Mouse (Mus musculus) ES-E14 (cell line): Measurements from ENCODE around the gene Atg2b. TPM values are rescaled to one million over a fixed set of nuclear protein-coding genes. Genes with fewer than 3 reads are reported as not detected.

ENCODE experiments used
- DNase-seq: peaks from one replicate; pipeline ENCODE4 v3.0.0-alpha.2; 2013; ENCODE audit warnings: low read depth, low spot score
- H3K27ac ChIP-seq: 2 replicates; pipeline ENCODE4 v1.5.1; 2012; ENCODE audit warnings: low read depth, mild to moderate bottlenecking, low read length, moderate library complexity, mixed read lengths; ENCODE audit not compliant: poor library complexity, insufficient read depth, severe bottlenecking
- H3K36me3 ChIP-seq: 2 replicates; pipeline ENCODE4 v1.6.1; 2012; ENCODE audit warnings: mild to moderate bottlenecking, low read length, moderate library complexity, mixed read lengths; ENCODE audit not compliant: control insufficient read depth, poor library complexity, insufficient read depth, severe bottlenecking
- H3K4me1 ChIP-seq, 2 experiments: fragments of 150-350 bp in 1 of 2; sonication (generic) in 1 of 2; 2 replicates each; pipeline ENCODE4 v1.6.1; 2012; ENCODE audit warnings: low read length in 2 of 2, mild to moderate bottlenecking in 1 of 2, mixed read lengths in 1 of 2; ENCODE audit not compliant: control insufficient read depth in 2 of 2, insufficient read depth in 2 of 2, poor library complexity in 1 of 2
- H3K4me3 ChIP-seq, 2 experiments: fragments of 150-350 bp in 1 of 2; sonication (generic) in 1 of 2; 2 replicates each; pipeline ENCODE4 v1.5.1; 2012; ENCODE audit warnings: low read length in 2 of 2, low read depth in 1 of 2, mild to moderate bottlenecking in 1 of 2, mixed read lengths in 1 of 2; ENCODE audit not compliant: insufficient read depth in 1 of 2, poor library complexity in 1 of 2, severe bottlenecking in 1 of 2
- H3K9ac ChIP-seq: 2 replicates; pipeline ENCODE4 v1.6.1; 2012; ENCODE audit warnings: low read depth, mild to moderate bottlenecking, low read length, mixed read lengths; ENCODE audit not compliant: poor library complexity, insufficient read depth, severe bottlenecking
- H3K9me3 ChIP-seq: fragments of 150-350 bp; sonication (generic); 2 replicates; pipeline ENCODE4 v1.6.1; 2012; ENCODE audit warnings: low read depth, mild to moderate bottlenecking, low read length; ENCODE audit not compliant: control insufficient read depth, insufficient read depth
- CHD2 ChIP-seq: IDR thresholded peaks from 2 replicates; pipeline ENCODE4 v1.6.1; 2014; ENCODE audit warnings: mild to moderate bottlenecking, low read depth, low read length, inconsistent platforms
- HCFC1 ChIP-seq: IDR thresholded peaks from 2 replicates; pipeline ENCODE4 v1.6.1; 2012; ENCODE audit warnings: low read length, inconsistent platforms, borderline replicate concordance; ENCODE audit not compliant: insufficient read depth
- MAFK ChIP-seq: IDR thresholded peaks from 2 replicates; pipeline ENCODE4 v1.6.1; 2014; ENCODE audit warnings: mild to moderate bottlenecking, low read depth, low read length, inconsistent platforms; ENCODE audit not compliant: insufficient read depth
- ZC3H11A ChIP-seq: IDR thresholded peaks from 2 replicates; pipeline ENCODE4 v1.6.1; 2012; ENCODE audit warnings: low read depth, mild to moderate bottlenecking, inconsistent platforms, low read length, borderline replicate concordance
- ZNF384 ChIP-seq: IDR thresholded peaks from 2 replicates; pipeline ENCODE4 v1.6.1; 2012; ENCODE audit warnings: low read depth, low read length, inconsistent platforms
- in situ Hi-C, 2 experiments: fragments of 600-800 bp; cut with MboI; formaldehyde crosslinking; loops; one replicate each; pipeline ENCODE4 v1.15.1; 2025; ENCODE audit warnings: low sequenced_read_pairs in 2 of 2, inconsistent platforms in 1 of 2; ENCODE audit not compliant: unreplicated experiment in 2 of 2
- total RNA-seq: library from RNA; depleted of rRNA; stranded (reverse); fragments of 300-350 nt; gene quantifications from 2 replicates; pipeline ENCODE4 v1.2.3, GENCODE M21; 2012

Gene Atg2b
- total RNA-seq, 1 experiment, result 25.2 TPM

DNA sequence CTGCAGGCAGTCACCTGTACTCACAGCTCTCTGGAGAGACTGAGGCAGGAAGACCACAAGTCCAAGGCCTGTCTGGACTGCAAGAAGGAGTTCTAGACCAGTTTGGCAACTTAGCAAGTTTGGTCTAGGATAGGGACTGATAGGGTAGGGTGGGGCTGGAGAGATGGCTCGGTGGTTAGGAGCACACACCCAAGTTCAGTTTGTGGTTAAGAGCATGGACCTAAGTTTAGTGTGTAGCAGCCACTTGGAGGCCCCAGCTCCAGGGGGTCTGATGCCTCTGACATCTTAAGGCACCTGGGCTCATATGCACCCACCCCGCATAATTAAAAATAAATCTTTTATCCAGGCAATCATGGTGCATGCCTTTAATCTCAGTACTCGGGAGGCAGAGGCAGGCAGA lies 42.3 kb upstream of the Atg2b start:
- Histone ChIP-seq H3K4me3 (no peak overlapping the region), H3K27ac (no peak overlapping the region), H3K36me3 (no peaks in the 10 kb centered on the region), H3K9me3 (no peaks in the 10 kb centered on the region), H3K9ac (no peak overlapping the region), H3K4me1 (peaks cover 2% of the 10 kb centered on the region in 2 experiments; a peak in 1 of 4 replicates)
- DNase-seq, result no peak
- TF ChIP-seq HCFC1 (no peak), ZC3H11A (no peak), CHD2 (no peak), MAFK (no peak), ZNF384 (no peak)
- in situ Hi-C loops, result no loop called here

DNA sequence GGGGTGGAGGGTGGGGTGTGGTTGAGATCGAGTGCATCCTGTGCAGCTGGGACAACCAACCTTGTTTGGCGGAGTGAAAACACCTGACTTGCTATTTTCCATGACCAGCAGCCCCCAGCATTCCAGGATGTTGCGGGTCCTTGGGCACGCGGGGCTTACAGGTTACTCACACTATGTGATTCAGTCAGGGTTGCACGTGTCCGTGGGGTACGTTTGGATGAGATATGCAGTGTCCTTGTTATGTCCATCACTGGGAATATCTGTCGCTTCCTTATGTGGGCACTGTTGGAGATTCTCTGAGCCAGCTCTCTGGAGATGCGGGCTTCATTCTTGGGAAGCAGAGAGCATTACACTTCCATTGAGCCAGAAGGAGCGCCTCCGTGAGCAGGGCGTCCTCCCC lies 40.7 kb upstream of the Atg2b start:
- H3K27ac ChIP-seq, result no peak overlapping the region
- no peaks in the 10 kb centered on the region for H3K36me3 ChIP-seq
- H3K4me3 ChIP-seq, result no peak overlapping the region
- in situ Hi-C loops, result no loop called here
- no peak overlapping the region for H3K9ac ChIP-seq
- no peaks in the 10 kb centered on the region for H3K9me3 ChIP-seq
- DNase-seq, result no peak
- H3K4me1 ChIP-seq, result peaks cover 0 to under 1% of the 10 kb centered on the region in 2 experiments; a peak in 1 of 4 replicates
- TF ChIP-seq CHD2 (no peak), MAFK (no peak), HCFC1 (no peak), ZNF384 (no peak), ZC3H11A (no peak)

DNA sequence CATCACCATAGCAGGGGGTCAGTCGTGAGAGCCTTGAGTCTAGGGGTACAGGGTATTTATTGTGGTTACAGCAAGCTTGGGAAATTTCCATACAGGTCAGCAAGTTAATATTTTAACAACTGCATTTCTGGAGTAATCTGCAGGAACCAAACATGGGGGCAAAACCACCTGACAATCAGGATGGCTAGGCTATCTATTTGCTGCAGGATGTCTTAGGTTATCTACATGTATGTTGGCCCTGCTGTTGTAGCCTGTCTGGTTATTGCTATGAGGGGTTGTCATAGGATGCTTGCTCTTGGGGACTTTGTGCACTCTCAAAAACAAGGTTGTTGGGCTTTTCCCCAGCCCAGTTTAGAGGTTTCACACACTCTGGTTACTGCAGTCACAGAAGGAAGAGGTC lies 39.6 kb upstream of the Atg2b start:
- no peak for DNase-seq
- Histone ChIP-seq H3K9ac (no peak overlapping the region), H3K36me3 (no peaks in the 10 kb centered on the region), H3K27ac (no peak overlapping the region), H3K4me3 (no peak overlapping the region), H3K4me1 (no peaks in the 10 kb centered on the region; a peak in 1 of 4 replicates), H3K9me3 (no peaks in the 10 kb centered on the region)
- no peak for TF ChIP-seq ZNF384
- TF ChIP-seq ZC3H11A, result no peak
- no peak for TF ChIP-seq MAFK
- in situ Hi-C loops, result no loop called here

DNA sequence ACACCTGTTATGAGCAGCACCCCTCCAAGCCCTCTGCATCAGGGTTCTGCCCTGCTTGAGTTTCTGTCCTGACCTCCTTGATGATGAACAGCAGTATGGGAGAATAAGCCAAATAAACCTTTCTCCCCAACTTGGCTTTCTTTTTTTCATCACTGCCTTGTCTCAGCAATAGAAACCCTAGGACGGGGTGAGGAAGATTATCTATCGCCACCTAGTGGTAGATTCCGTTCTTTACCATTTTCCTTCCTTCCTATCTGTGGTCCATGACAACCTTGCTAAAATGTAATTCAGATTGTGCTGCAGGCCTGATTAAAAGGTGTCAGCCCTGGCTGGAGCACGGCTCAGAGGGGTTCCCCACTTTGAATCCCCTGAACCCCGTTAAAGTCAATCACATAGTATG lies 37.6 kb upstream of the Atg2b start:
- H3K36me3 ChIP-seq, result no peaks in the 10 kb centered on the region
- H3K27ac ChIP-seq, result no peak overlapping the region
- H3K9me3 ChIP-seq, result no peaks in the 10 kb centered on the region
- no peak for TF ChIP-seq CHD2
- no peak; the same call in 1 of the 2 replicates for TF ChIP-seq ZC3H11A
- no peak for TF ChIP-seq MAFK
- TF ChIP-seq ZNF384, result peak; percentile 52; the same call in 1 of the 2 replicates
- TF ChIP-seq HCFC1, result no peak
- no peak overlapping the region for H3K9ac ChIP-seq
- H3K4me1 ChIP-seq, result peaks cover 0 to 2% of the 10 kb centered on the region in 2 experiments; a peak in 2 of 4 replicates
- H3K4me3 ChIP-seq, result no peak overlapping the region
- in situ Hi-C loops, result no loop called here
- DNase-seq, result no peak

DNA sequence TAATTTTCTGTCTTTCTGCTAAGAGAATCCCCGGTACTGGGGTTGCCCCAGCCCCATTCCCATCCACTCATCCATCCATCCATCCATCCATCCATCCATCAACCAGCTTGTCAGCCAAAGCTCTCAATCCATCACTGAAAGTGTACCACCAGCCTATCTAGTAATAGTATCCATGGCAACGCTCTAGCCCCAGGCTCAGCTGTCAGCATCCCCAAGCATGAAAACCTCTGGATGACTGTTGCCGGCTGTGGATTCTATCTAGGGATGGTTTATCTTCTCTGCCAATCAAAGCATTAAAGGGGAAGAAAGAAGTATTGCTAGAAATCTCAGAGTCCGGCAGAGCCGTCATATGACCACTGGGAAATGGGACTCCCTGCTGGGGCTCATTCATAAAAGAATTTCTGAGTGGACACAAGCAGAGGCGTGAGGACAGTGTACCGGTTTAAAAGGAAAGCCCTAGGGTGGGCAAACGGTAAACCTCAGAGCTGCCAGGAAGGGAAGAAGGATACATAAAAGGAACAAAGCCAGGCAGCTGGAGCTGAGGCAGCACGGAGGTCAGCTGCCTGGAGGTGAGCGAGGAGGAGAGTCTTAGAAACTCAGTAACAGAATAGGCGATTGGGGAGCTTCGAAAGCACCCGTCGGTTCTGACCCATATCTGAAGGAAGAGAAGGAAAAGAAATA lies 36.6 kb upstream of the Atg2b start:
- in situ Hi-C loops, result no loop called here
- no peak for DNase-seq

More for the DNA sequence above, 36.6 kb upstream of the Atg2b start:
- Histone ChIP-seq H3K36me3 (no peaks in the 10 kb centered on the region), H3K9ac (no peak overlapping the region), H3K4me1 (peaks cover 0 to 2% of the 10 kb centered on the region in 2 experiments; a peak in 2 of 4 replicates), H3K27ac (no peak overlapping the region), H3K9me3 (no peaks in the 10 kb centered on the region), H3K4me3 (no peak overlapping the region)
- no peak for TF ChIP-seq CHD2
- no peak for TF ChIP-seq MAFK
- TF ChIP-seq ZNF384, result no peak
- no peak for TF ChIP-seq ZC3H11A
- TF ChIP-seq HCFC1, result no peak
